Mouse (Mus musculus) liver, embryonic 14.5 days (tissue): ENCODE data around the gene Mpp3. TPM values are rescaled to one million over a fixed set of nuclear protein-coding genes. Genes with fewer than 3 reads are reported as not detected.

ENCODE experiments used
- ATAC-seq: fragments of 200-750 bp; cut with Nextera tagmentation; 2 replicates; pipeline ENCODE4 v1.8.0; 2017; ENCODE audit warnings: moderate number of reproducible peaks, mild to moderate bottlenecking, moderate library complexity; ENCODE audit not compliant: insufficient read depth
- DNase-seq, 3 experiments: peaks; one replicate each; pipeline ENCODE4 v3.0.0-alpha.2; 2012 to 2013; ENCODE audit warnings: low read depth in 3 of 3, low spot score in 3 of 3
- H3K27ac ChIP-seq: fragments of 300-500 bp; sonication (generic); 2 replicates; pipeline ENCODE4 v1.5.1; 2014; ENCODE audit warnings: moderate library complexity, mild to moderate bottlenecking, control low read depth, inconsistent platforms
- H3K27me3 ChIP-seq: fragments of 300-500 bp; sonication (generic); 2 replicates; pipeline ENCODE4 v1.6.1; 2014; ENCODE audit warnings: mild to moderate bottlenecking, low read length, moderate library complexity; ENCODE audit not compliant: control insufficient read depth, insufficient read depth
- H3K36me3 ChIP-seq: fragments of 300-500 bp; sonication (generic); replicated peaks from 2 replicates; pipeline ENCODE4 v1.6.1; 2014; ENCODE audit warnings: low read depth; ENCODE audit not compliant: control insufficient read depth, insufficient read depth
- H3K4me1 ChIP-seq, 2 experiments: fragments of 200-500 bp in 1 of 2; fragments of 300-500 bp in 1 of 2; sonication (generic) in 1 of 2; replicated peaks; 2 replicates each; pipeline ENCODE4 v1.6.1; 2012 to 2014; ENCODE audit warnings: antibody characterized with exemption in 1 of 2, inconsistent platforms in 1 of 2, low read length in 1 of 2; ENCODE audit not compliant: control insufficient read depth in 2 of 2, insufficient read depth in 2 of 2
- H3K4me2 ChIP-seq: fragments of 300-500 bp; sonication (generic); 2 replicates; pipeline ENCODE4 v1.6.1; 2014; ENCODE audit warnings: low read depth, mild to moderate bottlenecking, control low read depth, moderate library complexity
- H3K4me3 ChIP-seq, 2 experiments: fragments of 200-500 bp in 1 of 2; fragments of 300-500 bp in 1 of 2; sonication (generic) in 1 of 2; 2 replicates each; pipeline ENCODE4 v1.5.1; 2012 to 2014; ENCODE audit warnings: low read depth in 2 of 2, low read length in 2 of 2, mild to moderate bottlenecking in 2 of 2, control low read depth in 1 of 2, inconsistent platforms in 1 of 2, moderate library complexity in 1 of 2; ENCODE audit not compliant: insufficient read depth in 1 of 2
- H3K9ac ChIP-seq: fragments of 300-500 bp; sonication (generic); replicated peaks from 2 replicates; pipeline ENCODE4 v1.6.1; 2014; ENCODE audit warnings: mild to moderate bottlenecking, control low read depth, moderate library complexity
- H3K9me3 ChIP-seq: fragments of 300-500 bp; sonication (generic); 2 replicates; pipeline ENCODE4 v1.6.1; 2016; ENCODE audit warnings: low read length, mixed read lengths; ENCODE audit not compliant: control insufficient read depth
- CTCF ChIP-seq: IDR thresholded peaks from 2 replicates; pipeline ENCODE4 v1.5.1; 2016; ENCODE audit warnings: antibody characterized with exemption, low read depth, control low read depth
- EP300 ChIP-seq: IDR thresholded peaks from 2 replicates; pipeline ENCODE4 v1.6.1; 2016; ENCODE audit warnings: antibody characterized with exemption, low read depth
- WGBS: fragments of 180-500 bp; shearing (Covaris S2); extraction: QIAGEN DNeasy Blood & Tissue Kit; methylation state at CpG from one replicate; pipeline ENCODE4 v1.1.7; 2014; ENCODE audit not compliant: insufficient replicate concordance; 5-methylcytosine and 5-hydroxymethylcytosine counted together
- polyA plus RNA-seq, 2 experiments: library from polyadenylated mRNA; depleted of rRNA in 1 of 2; stranded (reverse) in 1 of 2; unstranded in 1 of 2; fragments of >200 nt; fragmentation: Nextera tagmentation in 1 of 2; extraction: Ambion mirVana in 1 of 2; gene quantifications; 2 replicates each; pipeline versions ENCODE4 v1.2.1 to v1.2.3; 2012 to 2014

Mpp3 gene
- polyA plus RNA-seq, 2 experiments: 0.21 TPM; not detected in 1

GRCm38 (mm10) chr11:102024875-102025274 is 3.4 kb downstream of the Mpp3 start:
- no peak for TF ChIP-seq CTCF
- no peak for TF ChIP-seq EP300

GRCm38 (mm10) chr11:102024084-102024758 is 4.0 kb downstream of the Mpp3 start:
- Histone ChIP-seq H3K9ac (no peak overlapping the region), H3K9me3 (no peaks in the 10 kb centered on the region), H3K36me3 (no peaks in the 10 kb centered on the region), H3K4me2 (no peak overlapping the region), H3K4me1 (peaks cover 1 to 4% of the 10 kb centered on the region in 2 experiments; a peak in 3 of 4 replicates), H3K27me3 (peaks cover 35% of the 10 kb centered on the region), H3K4me3 (no peak overlapping the region), H3K27ac (no peak overlapping the region)
- TF ChIP-seq CTCF (no peak), EP300 (no peak)
- WGBS: 58% methylated on average over 6 of the region's 6 CpGs
- ATAC-seq (no peak), DNase-seq (no peak)

More at GRCm38 (mm10) chr11:102024875-102025274, 3.4 kb downstream of the Mpp3 start:
- Histone ChIP-seq H3K36me3 (no peaks in the 10 kb centered on the region), H3K27ac (no peak overlapping the region), H3K9ac (no peak overlapping the region), H3K4me2 (no peak overlapping the region), H3K27me3 (peaks cover 35% of the 10 kb centered on the region), H3K4me3 (no peak overlapping the region), H3K4me1 (peaks cover 6% of the 10 kb centered on the region in 2 experiments; a peak in 3 of 4 replicates), H3K9me3 (no peaks in the 10 kb centered on the region)
- no peak for ATAC-seq
- no peak for DNase-seq
- WGBS: 64% methylated on average over 4 of the region's 4 CpGs

- no peak for DNase-seq
- Histone ChIP-seq H3K9me3 (no peaks in the 10 kb centered on the region), H3K27ac (no peak overlapping the region), H3K4me2 (no peak overlapping the region), H3K27me3 (peaks cover 35% of the 10 kb centered on the region), H3K9ac (no peak overlapping the region), H3K36me3 (no peaks in the 10 kb centered on the region), H3K4me3 (no peak overlapping the region), H3K4me1 (no peaks in the 10 kb centered on the region; a peak in 1 of 4 replicates)
- no peak for TF ChIP-seq CTCF
- TF ChIP-seq EP300: no peak
- 75% methylated on average over 13 of the region's 13 CpGs for WGBS
- ATAC-seq: no peak
These were observed 4.9 kb downstream of the Mpp3 start for GRCm38 (mm10) chr11:102023406-102023805.

GRCm38 (mm10) chr11:102021196-102021595 is 7.1 kb downstream of the Mpp3 start:
- no peak overlapping the region for H3K4me3 ChIP-seq
- WGBS: 60% methylated on average over 5 of the region's 5 CpGs
- ATAC-seq: no peak

GRCm38 (mm10) chr11:102019736-102020135 is 8.5 kb downstream of the Mpp3 start:
- Histone ChIP-seq H3K27ac (no peak overlapping the region), H3K4me1 (no peaks in the 10 kb centered on the region), H3K9me3 (no peaks in the 10 kb centered on the region), H3K4me2 (no peak overlapping the region), H3K36me3 (no peaks in the 10 kb centered on the region), H3K4me3 (no peak overlapping the region), H3K27me3 (no peaks in the 10 kb centered on the region; the same call in none of the 2 replicates), H3K9ac (no peak overlapping the region)
- DNase-seq (no peak), ATAC-seq (no peak)
- TF ChIP-seq EP300 (no peak), CTCF (no peak)
- WGBS: 61% methylated on average over 9 of the region's 9 CpGs

More at GRCm38 (mm10) chr11:102021196-102021595, 7.1 kb downstream of the Mpp3 start:
- no peak overlapping the region for H3K4me2 ChIP-seq
- no peaks in the 10 kb centered on the region for H3K36me3 ChIP-seq
- H3K4me1 ChIP-seq: no peaks in the 10 kb centered on the region
- no peaks in the 10 kb centered on the region for H3K9me3 ChIP-seq
- H3K27ac ChIP-seq: no peak overlapping the region
- no peak for DNase-seq
- TF ChIP-seq EP300: no peak
- no peak for TF ChIP-seq CTCF
- peaks cover 15% of the 10 kb centered on the region for H3K27me3 ChIP-seq
- no peak overlapping the region for H3K9ac ChIP-seq
